Mouse (Mus musculus) heart, postnatal 0 days (tissue): ENCODE measurements at regions not wholly inside any gene's neighbourhood (a gene's known extent, or its start where the extent isn't known, plus 50 kb on each side); places are given as distances from the start of the nearest gene placed in this dataset.

ENCODE experiments used
- CTCF ChIP-seq: IDR thresholded peaks from 2 replicates; pipeline ENCODE4 v1.5.1; 2016; ENCODE audit warnings: antibody characterized with exemption, control low read depth, low read depth
- EP300 ChIP-seq: IDR thresholded peaks from 2 replicates; pipeline ENCODE4 v1.6.1; 2016; ENCODE audit warnings: antibody characterized with exemption, low read depth

GRCm38 (mm10) chr13:72232080-72232479 is 268.6 kb upstream of the Irx1 start:
- TF ChIP-seq CTCF (no peak), EP300 (no peak)
